Mouse (Mus musculus): Measurements from ENCODE around the gene Amt. TPM values are rescaled to one million over a fixed set of nuclear protein-coding genes. Genes with fewer than 3 reads are reported as not detected.
"Not testable (repeated sequence)": the region's sequence is repeated elsewhere in the genome, so short reads cannot be mapped to it uniquely, and the experiment has no call there.

Gene Amt
- total RNA-seq, 2 experiments from 2014 or later: 26.0 to 31.3 TPM

- intact Hi-C loops (cut with DNase I): loop anchor here (5.0 kb wide), 1 partner anchor 73 kb away; no protein-coding TSS in a partner anchor
- DNase-seq (ENCODE audit: low spot score in 2 of 2): no peak
Observed at GRCm38 (mm10) chr9:108275331-108275659, 21.4 kb upstream of the Amt start.

DNA sequence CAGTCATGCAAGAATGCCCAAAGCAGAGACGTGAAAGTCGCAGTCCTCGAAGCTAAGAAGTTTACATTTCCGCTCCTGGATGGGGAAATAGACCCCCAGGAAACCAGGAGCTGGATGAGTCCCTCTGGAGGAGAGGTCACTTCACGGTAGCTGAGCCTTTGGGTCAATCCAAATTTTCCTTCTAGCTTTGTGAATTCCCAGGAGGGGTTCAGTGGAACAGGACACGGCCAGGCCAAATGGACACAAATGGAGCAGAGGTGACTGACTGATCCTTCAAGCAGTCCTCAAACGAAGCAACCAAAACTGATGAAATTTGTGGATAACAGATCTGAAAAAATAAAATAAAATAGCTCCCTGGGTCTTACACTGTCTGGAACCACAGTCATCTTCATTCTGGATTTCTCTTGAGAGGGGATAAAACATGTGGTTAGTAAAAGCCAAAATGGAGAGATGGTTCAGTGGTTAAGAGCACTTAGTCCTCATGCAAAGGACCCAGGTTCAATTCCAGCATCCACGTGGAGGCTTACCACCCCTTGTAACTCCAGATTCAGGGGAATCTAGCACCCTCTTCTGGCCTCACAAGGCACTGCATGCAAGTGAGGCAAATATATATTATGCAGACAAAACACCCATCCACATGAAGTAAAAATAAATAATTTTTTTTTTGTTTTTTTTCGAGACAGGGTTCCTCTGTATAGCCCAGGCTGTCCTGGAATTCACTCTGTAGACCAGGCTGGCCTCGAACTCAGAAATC lies 17.8 kb upstream of the Amt start:
- DNase-seq (ENCODE audit: low spot score in 2 of 2): no peak
- intact Hi-C loops (cut with DNase I): loop anchor here (5.0 kb wide), 1 partner anchor 77 kb away; no protein-coding TSS in a partner anchor

GRCm38 (mm10) chr9:108280071-108280828 lies 16.4 kb upstream of the Amt start:
- intact Hi-C loops (cut with DNase I): loop anchor here (5.0 kb wide), 1 partner anchor 183 kb away; no protein-coding TSS in a partner anchor
- no peak for DNase-seq (ENCODE audit: low spot score in 2 of 2)

- peak; percentile 73 to 79 for DNase-seq (ENCODE audit: low spot score in 2 of 2)
- intact Hi-C loops (cut with DNase I): loop anchor here (5.0 kb wide), 1 partner anchor 187 kb away; no protein-coding TSS in a partner anchor
Observed at GRCm38 (mm10) chr9:108284410-108284809, 12.2 kb upstream of the Amt start.

DNA sequence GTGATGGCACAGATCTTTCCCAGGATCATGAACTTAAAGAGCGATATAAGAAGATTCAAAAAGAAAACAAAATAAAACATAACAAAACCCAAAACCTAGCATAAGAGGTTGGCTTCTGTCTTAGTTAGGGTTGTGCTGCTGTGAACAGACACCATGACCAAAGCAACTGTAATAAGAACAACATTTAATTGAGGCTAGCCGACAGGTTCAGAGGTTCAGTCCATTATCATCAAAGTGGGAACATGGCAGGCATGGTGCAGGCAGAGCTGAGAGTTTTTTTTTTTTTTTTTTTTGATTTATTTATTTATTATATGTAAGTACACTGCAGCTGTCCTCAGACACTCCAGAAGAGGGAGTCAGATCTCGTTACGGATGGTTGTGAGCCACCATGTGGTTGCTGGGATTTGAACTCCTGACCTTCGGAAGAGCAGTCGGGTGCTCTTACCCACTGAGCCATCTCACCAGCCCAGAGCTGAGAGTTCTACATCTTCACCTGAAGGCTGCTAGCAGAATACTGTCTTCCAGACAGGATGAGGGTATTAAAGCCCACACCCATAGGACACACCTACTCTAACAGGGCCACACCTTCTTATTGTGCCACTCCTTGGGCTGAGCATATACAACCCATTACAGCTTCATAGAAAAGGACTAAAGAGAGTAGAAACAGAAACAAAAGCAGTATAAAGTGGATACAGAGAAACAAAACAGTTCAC lies 9.0 kb upstream of the Amt start:
- intact Hi-C loops (cut with DNase I); DNase-seq (ENCODE audit: low spot score in 2 of 2): not testable (repeated sequence)

DNA sequence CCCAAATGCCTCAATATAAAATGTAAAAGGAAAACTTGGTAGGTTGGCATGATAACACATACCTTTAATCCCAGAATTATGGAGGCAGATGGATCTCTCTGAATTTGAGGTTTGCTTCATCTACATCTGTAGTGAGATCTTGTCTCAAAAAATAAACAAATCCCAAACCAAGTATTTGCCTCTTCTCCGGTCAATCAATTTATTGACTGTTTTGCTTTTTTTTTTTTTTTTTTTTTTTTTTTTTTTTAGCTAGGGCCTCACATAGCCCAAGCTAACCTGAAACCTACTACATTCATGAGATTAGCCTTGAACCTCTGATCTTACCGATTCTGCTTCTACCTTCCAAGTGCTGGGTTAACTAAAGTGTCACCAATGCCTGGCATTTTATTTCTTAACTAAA lies 7.3 kb upstream of the Amt start:
- intact Hi-C loops (cut with DNase I): no loop called here
- no peak for DNase-seq (ENCODE audit: low spot score in 2 of 2)

GRCm38 (mm10) chr9:108290016-108290750 lies 6.5 kb upstream of the Amt start, which contains the start of gene Nicn1:
Gene Nicn1 (plus strand): TSS chr9:108290429.
- intact Hi-C loops (cut with DNase I): no loop called here

DNA sequence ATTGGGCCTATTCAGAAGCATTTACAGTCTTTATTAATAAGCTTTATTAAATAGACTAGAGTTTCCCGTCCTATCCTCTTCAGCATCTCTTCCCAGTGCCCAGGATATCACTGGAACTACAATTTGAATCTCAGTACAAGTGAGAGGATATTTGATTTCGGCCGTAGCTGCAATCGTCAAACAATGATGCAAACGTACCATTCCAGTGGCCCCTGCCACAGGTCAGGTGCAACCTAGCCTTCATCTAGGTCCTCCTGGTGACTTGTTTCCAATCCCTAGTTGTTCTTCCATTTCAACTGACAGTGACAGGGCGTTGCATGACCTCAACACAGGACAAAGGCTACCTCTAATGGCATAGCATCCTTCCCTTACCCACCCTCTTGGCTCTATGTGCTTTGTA lies 5.9 kb upstream of the Amt start:
- intact Hi-C loops (cut with DNase I): no loop called here
- no peak for DNase-seq (ENCODE audit: low spot score in 2 of 2)

More at GRCm38 (mm10) chr9:108290016-108290750, 6.5 kb upstream of the Amt start, which contains the start of gene Nicn1:
- DNase-seq (ENCODE audit: low spot score in 2 of 2): peak; percentile 96 to 99

DNA sequence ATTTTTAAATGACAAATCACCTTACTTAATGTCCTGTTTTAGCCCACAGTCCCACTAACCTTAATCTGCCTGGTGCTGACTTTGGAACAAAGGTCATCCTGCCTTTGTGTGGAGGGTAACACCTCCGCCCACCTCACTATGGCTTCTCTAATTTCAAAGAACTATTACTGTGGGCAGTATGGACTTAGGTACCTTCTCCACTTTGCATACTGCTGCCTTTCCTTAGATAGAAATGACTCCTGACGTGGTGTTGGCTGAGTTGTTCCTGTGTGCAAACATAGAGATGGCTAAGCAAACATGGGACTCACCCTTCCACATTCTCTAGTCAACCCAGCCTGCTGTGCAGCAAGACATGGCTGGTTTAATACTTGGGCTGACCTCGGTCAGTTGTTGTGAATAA lies 5.2 kb downstream of the Amt start:
- intact Hi-C loops (cut with DNase I): no loop called here
- no peak for DNase-seq (ENCODE audit: low spot score in 2 of 2)

- DNase-seq (ENCODE audit: low spot score in 2 of 2): no peak
- intact Hi-C loops (cut with DNase I): no loop called here
Observed at GRCm38 (mm10) chr9:108304716-108305115, 8.1 kb downstream of the Amt start.

DNA sequence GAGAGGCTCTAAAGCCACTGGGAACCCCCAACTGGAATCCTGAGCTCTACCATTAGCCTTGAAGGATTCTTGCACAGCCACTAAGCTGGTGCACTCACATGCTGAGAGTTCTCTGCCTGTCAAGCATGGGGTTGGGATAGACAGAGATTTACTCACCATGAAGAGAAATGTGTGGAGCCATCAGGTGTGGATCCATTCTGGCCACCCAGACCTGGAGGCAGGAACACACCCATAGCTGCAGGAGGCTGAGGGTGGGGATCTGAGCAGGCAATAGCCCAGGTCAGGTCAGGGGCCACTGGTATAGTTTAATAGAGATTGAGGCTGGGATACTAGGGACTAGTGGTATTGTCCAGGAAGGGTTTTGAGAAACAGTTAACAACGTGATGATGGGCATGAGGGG lies 8.5 kb downstream of the Amt start:
- intact Hi-C loops (cut with DNase I): no loop called here

GRCm38 (mm10) chr9:108305629-108306520 lies 9.2 kb downstream of the Amt start, which contains the start of the genes Rhoa and Tcta:
Gene Rhoa (plus strand): TSS chr9:108306129.
Gene Tcta (minus strand): TSS chr9:108306160.
- intact Hi-C loops (cut with DNase I): loop anchor here (1.0 kb wide), 1 partner anchor 41 kb away; the partner anchor contains the start of gene Usp4
- DNase-seq (ENCODE audit: low spot score in 2 of 2): peak; percentile 99 to 100

More for the DNA sequence above, 8.5 kb downstream of the Amt start:
- DNase-seq (ENCODE audit: low spot score in 2 of 2): no peak

DNA sequence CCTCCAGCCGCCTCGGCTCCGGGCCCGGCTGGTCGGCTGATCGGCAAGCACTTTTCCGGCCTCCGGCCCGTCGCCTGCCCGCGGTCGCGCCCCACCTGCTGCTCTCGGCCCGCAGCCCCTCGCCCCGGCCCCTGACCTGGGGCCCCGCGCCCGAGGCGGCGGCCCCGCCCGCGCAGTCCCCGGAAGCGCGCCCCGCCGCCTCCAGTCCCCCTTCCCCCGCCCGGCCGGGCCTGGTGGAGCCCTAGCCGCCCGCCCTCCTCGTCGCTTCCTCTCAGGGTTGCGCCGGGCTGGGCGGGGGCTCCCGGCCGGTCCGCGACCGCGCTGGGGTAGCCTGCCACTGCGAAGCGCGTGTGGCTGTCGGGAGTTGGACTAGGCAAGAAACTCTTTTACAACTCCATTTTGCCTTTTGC lies 9.9 kb downstream of the Amt start:
- intact Hi-C loops (cut with DNase I): loop anchor here (1.0 kb wide), 1 partner anchor 41 kb away; the partner anchor contains the start of gene Usp4
- peak; percentile 46 to 62 for DNase-seq (ENCODE audit: low spot score in 2 of 2)

DNA sequence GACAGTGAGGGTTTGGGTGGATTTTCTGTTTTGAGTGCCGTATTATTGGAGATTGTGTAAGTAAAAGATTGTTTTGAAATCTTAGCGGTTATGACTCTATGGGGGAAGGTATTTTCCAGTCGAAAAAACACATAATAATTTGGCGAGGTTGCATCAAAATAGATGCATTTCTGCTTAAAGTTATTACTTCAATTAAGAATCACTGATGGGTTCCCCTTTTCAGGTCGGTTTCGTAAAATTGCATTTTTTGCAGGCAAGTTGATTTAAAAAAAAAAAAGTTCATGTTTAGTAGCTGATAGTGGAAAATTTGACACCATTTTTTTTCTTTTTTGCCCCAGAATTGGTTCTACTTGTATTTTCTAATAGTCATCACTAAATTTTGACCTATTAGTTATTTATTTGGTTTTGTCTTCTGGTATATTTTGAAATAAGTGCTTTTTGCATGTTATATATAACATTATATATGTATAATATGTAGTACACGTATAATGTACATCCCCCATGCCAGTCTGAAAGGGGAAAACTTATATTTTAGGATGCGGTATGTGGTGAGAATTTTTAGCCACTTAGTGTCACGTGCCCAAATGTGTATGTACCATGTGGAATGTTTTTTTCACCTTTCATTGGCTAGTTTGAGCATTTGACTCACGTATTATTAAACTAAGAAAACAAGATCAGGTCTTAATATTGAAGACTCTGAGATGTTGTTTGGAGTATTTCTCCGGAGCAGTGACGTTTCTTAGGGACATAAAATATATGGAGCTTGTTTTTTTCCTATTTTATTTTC lies 10.6 kb downstream of the Amt start:
- no peak for DNase-seq (ENCODE audit: low spot score in 2 of 2)
- intact Hi-C loops (cut with DNase I): no loop called here

DNA sequence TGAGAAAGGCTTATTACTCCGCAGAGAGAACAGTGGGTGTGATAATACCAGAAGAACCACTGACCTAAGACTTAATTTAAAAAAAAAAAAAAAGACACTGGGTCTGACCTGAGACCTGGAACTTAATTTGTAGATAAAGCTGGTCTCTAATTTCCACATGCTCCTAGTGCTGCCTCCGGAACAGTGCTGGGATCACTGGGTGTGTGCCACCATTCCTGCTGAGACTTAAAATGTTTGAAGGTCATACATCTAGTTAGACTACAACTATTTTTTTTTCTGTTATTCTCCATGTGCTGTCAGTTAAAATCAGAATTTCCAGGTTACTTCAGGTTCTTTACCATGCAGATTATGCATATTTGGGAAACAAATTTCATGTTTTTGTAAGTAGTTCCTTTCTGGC lies 11.5 kb downstream of the Amt start:
- DNase-seq (ENCODE audit: low spot score in 2 of 2): no peak
- intact Hi-C loops (cut with DNase I): no loop called here

GRCm38 (mm10) chr9:108317572-108317971 lies 20.9 kb downstream of the Amt start:
- DNase-seq (ENCODE audit: low spot score in 2 of 2): no peak
- intact Hi-C loops (cut with DNase I): no loop called here

GRCm38 (mm10) chr9:108318462-108318861 lies 21.8 kb downstream of the Amt start:
- intact Hi-C loops (cut with DNase I): no loop called here

More at GRCm38 (mm10) chr9:108318462-108318861, 21.8 kb downstream of the Amt start:
- DNase-seq (ENCODE audit: low spot score in 2 of 2): no peak

Measured in left cerebral cortex, postnatal 14 days (tissue).